Mouse (Mus musculus): Measurements from ENCODE around the gene Wasf1.

Wasf1 gene

DNA sequence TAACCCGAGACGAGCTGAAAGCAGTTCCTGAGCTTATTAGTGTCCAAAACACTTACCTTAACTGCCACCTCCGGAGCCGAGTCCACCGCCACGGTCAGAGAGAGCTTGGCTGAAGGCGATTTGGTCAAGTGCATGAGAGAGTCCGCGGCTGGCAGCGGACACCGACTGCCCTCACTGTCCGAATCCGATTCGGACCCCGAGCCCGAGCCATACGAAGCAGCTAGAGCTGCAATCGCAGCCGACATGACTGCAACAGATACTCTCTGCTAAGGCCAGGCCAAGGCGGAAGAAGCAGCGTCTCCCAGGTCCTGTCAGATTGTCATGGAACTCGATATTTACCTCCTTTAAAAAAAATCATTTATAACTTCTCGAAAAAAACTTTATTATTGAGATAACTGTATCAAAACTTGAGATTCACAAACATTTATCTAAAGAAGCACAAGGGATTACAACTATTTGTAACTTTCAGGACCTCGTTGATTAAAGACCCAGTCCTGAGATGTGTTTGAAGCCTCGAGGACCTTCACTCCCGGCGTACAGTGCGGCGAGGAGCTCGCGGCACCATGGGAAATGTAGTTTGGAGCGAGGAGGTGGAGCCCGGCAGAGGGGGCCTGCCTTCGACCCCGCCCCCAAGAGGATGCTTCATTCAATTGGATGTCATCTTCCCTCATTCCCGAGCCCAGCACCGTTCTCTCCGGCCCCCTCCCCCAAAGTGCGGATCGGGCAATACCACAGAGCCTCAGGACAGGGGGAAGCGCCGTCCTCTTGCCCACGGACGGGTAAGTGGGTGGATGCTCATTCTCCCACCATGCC, at the start of gene Wasf1, which contains the start of gene Cdc40:
Gene Wasf1, plus strand, starts transcription at position 645 of the 813 bp plus-strand sequence.
Gene Cdc40, minus strand, starts transcription at position 481 of the 813 bp plus-strand sequence.
- DNase-seq (ENCODE audit: low spot score): peak; percentile 84

DNA sequence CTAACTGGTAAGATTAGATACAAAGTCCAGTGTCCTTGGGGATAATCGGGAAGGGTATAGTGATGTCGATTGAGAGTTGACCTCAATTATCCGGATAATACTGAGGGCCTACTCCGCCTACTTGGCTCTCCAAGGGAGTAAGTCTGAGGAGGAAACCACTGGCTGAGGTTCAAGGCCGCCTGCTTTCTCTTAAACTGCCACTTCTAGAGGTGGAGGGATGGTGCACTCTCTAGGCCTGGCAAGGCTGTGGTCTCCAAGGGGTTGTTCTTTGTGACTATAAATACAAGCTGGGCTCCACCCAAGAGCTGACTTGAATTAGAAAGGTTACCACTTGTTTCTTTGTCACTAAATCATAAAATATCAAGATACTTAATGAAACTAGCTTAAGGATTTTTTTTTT, 43.2 kb upstream of the Wasf1 start:
- peak; percentile 18 for DNase-seq (ENCODE audit: low spot score)

DNA sequence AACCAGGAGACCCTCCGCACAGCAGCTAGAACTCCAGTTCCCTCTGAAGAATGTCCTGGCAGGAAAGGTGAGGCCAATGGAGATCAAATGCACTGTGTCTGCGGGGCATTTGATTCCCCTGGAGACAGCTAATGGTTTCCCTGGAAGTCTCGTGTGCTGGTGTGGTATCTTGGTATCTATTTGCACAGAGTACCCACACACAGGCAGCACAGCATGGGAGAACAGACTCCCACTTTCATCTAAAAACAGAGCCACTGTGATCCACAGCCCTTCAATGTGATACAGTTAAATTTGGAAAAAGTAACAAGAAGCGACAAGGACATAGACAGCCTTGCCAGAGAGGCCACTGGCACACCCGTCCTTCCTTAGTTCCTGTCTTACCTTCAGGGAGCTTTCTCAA, 39.4 kb upstream of the Wasf1 start:
- DNase-seq (ENCODE audit: low spot score): no peak

DNA sequence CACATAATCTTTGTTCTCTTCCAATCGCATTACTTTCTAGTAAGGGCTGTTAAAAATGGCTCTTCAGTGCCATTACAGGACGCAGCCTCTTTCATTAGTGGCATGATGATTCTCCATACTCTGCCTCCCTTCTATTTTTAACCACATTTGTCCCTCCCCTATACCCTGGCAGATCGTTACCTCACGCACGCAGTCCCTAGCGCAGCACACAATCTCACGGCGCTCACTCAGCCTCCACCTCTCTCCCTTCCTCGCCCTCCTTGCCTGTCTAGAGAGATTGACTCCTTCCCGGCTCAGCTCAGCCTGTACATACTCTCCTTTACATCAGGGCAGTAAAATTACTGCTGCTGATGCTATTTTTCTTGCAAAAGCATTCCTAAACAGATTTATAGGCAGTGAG, 38.7 kb upstream of the Wasf1 start:
- no peak for DNase-seq (ENCODE audit: low spot score)

DNA sequence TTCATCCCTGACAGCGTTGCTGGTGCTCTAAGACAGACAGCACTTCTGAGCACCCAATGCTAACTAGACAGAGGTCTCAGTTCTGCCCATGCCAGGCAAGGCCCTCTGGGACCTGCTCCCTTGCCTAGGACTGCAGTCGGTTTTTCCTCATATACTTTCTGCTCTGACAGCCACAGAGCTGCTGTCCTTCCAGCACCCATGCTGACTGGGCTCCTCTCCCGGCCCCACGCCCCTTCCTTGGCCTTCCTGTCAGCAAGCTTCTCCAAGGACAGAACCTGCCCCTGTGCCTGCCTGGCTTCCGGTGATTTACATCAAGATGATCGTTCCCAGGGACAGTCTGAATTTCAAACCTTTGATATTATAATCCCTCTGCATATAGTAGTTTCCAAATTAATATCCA, 37.6 kb upstream of the Wasf1 start:
- DNase-seq (ENCODE audit: low spot score): no peak

DNA sequence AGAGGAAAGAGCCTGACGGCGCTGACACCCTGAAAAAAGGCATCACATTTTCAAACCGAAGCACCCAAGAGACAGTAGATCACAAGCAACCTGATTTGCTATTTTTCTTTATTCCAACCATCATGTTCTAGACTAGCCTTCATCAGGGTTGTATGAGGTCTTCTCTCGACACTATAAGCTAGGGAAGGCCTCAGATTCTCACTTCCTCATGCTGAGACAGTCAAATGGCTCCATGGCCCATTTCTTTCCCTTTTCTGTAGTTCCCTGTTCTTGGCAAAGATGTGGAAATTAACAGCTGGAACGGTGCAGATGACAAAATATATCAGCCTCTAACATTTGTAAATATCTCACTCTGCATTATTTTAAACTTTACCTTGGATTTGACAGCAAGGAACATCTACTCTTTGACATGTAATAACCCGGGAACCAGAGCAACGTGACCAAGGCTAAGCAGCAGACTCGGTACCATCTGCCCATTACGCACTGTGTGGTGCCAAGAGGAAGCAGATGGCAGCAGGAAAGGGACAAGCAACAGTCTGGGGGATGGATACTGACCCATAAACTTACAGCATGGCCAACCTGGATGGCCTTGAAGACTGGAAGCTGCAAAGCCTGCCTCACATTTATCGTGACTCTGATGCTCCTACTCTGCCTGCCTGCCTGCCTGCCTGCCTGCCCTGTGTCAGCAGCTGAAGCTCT, 36.0 kb upstream of the Wasf1 start:
- DNase-seq (ENCODE audit: low spot score): no peak

DNA sequence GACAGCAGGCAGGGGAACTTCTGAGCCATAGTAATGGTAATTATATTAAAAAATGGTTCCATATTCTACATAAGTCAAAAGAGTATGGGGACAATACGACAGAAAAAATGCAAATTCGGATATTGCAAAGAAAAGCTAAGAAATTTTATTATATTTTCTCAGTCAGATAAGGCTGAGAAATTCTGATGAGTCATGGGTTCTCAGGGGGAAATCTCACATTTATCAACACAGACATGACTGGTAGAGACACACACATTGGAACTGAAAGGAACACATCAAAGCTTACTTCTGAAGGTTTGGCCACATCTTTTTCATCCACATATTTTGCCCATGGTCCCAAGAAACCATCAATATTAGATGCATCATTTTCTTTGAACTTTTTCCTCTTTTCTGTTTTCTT, 32.6 kb upstream of the Wasf1 start:
- DNase-seq (ENCODE audit: low spot score): no peak

DNA sequence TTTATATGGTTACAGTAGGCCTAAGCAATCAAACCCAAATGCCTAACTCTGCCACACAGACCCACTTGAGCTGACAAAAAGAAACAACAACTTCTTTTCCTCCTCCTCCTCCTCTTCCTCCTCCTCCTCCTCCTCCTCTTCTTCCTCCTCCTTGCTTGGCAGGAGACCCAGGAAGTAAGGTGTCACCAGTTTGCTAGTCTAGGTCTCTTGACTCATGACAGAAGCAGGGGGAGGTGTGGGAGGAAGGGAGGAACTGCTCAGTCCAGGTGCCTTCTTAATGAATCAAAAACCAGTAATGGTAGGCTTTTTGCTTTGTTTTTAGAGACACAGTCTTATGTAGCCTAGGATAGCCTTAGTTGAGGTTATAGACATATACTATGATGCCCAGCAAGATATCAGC, 32.1 kb upstream of the Wasf1 start:
- DNase-seq (ENCODE audit: low spot score): no peak

DNA sequence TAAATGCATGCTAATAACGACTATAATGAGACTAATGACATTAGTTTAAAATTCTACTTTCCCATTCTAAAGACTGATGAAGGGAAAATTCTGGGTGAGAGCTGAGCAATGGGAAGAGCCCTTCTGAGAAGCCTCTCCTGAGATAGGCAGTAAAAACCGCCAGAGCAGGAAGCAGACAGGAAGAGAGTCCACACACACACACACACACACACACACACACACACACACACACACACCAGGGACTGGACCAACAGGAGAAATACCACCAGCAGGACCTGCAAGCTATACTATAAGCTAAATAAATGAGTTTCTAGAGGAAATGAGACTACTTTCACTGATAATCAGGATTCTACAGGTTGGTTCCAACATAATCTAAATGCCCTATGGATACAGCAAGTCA, 27.7 kb upstream of the Wasf1 start:
- DNase-seq (ENCODE audit: low spot score): no peak

DNA sequence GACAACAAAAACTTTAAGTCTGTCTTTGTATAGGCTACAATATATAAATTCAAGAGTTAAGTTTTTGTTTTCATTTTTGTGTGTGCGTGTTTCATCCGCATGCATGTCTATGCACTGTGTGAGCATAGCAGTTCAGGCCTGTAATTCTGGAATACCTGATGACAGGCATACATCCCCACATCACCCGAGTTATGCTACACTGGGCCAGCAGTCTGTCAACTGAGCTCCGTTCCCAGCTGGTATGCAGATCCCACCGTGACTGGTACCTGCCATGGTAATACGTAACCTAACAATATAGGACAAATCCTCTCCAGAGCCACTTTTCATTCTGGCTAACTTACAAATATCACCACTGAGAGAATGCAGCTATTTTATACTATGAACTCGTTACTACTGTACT, 26.6 kb upstream of the Wasf1 start:
- no peak for DNase-seq (ENCODE audit: low spot score)

DNA sequence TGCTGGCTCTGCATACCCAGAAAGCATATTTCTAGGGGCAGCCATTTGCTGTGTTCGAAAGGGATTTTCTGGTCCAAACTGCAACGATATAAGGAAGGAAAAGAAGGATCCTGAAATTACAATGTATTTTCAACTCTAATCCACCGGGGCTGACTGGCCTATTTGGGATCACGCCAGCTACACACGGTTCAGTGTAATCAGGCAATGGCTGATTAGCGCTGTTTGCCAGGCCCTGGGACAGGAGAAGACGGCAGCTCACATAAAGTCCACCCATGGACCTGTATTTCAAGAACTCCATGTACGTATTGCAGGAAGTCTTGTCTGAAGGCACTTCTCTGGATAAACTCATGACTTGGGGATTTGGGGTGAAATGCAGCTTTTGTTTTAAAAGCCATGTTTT, 25.7 kb upstream of the Wasf1 start:
- no peak for DNase-seq (ENCODE audit: low spot score)

DNA sequence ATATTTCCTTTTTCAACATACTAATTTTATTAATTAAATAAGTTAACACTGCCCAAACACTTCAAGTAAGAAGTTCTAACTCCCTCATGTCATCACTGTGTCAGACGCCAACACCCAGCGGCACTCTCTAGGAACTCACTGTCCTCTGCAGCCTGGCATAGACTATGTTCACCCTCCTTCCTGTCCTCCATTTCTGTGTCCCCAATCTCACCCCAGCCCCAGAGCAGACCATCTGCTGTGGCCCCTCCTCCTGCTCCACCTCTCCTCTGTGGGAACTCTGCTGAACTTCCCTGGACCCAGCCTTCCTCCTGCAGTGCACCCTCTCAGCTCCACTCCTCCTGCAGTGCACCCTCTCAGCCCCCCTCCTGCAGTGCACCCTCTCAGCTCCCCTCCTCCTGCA, 15.2 kb upstream of the Wasf1 start:
- DNase-seq (ENCODE audit: low spot score): no peak

DNA sequence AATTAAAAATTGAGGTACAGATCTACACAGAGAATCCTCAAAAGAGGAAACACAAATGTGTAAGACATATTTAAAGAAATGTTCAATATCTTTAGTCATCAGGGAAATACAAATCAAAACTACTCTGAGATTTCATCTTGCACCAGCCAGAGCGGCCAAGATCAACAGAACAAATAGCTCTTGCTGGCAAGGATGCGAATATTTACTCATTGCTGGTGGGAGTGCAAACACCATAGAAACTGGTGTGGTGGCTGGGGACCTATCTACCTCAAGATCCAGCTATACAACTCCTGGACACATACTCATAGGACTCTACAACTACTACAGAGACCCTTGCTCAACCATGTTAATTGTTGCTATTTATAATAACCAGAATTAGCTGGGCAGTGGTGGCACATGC, 12.0 kb upstream of the Wasf1 start:
- DNase-seq (ENCODE audit: low spot score): no peak

DNA sequence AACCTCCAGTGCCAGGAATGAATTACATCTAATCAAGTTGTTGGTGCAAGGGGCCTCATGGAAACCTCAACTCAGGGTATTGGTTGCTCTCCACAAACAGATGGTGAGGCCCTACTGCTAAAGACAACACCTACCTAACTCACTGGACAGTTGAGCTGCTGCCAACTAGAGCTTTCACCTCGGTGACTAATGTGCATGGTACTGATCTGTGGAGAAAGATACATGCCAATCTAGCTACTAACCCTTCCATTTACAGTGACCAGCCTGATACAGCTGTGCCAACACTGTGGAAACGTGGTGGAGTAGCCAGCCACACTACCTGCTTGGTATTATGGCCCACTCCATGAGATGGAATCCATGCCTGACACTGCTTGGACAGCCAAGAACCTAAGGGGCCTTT, 11.2 kb upstream of the Wasf1 start:
- no peak for DNase-seq (ENCODE audit: low spot score)

DNA sequence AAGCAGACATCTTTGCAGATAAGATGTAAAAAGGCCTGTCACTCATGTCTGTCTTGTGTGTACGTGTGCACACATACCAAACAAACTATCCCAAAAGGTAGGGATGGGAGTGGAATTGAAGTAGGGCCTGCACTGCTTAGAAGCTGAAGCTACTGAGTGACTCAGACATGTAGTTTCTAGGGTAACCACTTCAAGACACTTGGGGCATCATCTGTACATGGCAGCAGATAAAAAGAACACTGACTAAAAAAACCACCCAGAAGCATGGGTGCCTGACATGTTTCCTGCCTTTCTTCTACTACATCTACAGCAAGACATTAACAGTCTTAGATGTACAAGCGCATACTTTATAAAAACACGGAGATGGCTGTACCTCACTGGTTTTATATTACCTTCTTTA, 5.0 kb upstream of the Wasf1 start:
- no peak for DNase-seq (ENCODE audit: low spot score)

DNA sequence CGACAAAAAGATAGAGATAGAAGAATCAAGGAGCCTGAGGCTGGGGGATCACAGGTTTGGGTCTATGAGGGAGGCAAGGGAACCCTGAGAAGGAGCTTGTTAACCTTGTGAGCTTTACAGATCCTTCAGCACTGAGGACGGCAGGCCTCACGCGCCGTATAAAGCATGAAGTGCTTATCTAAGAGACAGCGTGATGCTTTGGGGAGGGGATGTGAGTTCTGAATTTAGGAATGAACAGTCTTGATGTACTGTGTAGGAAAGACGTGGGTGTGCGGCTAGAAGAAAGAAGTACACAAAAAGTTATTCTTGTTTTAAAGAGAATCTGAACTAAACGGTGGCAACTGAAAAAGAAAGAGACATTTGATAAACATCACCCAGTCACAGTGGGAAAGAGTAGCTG, 3.3 kb upstream of the Wasf1 start:
- no peak for DNase-seq (ENCODE audit: low spot score)

DNA sequence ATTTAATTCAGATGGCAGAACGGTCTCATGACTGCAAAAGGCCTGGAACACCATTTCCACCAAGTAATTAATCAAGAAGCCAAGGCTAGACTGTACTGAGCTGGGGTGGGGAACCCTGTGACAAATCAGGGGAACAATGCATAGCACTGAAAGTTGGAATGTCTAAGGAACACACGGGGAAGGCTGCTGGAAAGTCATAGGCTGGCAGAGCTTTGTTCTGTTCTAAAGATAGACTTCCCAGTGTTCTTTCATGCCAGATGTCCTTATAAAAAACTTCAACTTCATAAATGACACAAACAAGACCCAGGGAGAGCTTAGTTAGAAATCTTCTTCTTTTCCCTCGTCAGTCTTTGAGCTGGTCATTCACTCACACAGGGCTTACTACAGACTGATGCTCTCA, 2.0 kb upstream of the Wasf1 start:
- DNase-seq (ENCODE audit: low spot score): no peak

DNA sequence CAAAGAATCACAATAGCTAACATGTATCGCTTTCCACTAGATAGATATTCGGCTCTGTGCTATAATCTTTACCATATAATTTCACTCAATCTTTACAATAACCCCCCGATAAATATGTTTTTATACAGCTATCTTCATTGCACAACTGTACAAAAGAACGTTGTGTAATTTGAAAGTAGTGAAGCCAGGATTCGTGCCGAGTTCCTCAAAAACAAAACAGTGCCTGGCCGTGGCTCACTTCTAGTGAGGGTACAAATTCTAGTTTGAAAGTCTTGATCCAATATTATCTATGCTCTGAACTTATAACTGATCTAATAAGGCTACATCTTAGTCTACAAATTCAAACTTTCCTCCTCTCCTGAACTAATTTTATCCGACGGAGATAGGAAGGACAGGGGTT, 942 bp upstream of the Wasf1 start:
- DNase-seq (ENCODE audit: low spot score): no peak

DNA sequence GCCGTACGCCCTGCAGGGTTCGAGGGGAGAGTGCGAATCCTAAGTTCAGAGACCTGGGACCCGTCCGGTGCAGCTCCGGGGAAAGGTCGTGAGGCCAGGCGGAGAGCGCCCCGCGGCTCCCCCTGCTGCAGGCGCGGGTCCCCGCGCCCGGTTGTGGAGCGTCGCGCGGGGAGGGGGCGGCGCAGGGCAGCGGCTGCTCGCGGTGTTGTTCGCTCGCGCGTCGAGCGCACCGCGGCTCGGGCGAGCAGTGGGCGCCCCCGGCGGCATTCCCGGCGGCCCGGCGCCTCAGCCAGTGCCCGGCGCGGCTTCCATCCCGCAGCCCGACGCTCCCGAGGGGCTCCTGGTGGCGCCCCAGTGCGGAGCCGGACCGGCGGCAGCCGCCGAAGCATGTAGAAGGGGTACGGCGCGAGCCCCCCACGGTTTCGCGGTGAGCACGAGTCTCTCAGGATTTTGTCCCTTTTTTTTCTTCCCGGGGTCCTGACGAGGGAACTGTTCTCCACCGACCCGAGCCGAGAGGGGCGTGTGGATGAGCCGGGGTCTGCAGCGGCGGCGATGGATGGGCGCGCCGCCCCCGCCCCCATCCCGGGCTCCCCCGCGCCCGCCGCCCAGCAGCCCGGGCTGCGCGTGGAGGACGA, 486 bp downstream of the Wasf1 start:
- no peak for DNase-seq (ENCODE audit: low spot score)

DNA sequence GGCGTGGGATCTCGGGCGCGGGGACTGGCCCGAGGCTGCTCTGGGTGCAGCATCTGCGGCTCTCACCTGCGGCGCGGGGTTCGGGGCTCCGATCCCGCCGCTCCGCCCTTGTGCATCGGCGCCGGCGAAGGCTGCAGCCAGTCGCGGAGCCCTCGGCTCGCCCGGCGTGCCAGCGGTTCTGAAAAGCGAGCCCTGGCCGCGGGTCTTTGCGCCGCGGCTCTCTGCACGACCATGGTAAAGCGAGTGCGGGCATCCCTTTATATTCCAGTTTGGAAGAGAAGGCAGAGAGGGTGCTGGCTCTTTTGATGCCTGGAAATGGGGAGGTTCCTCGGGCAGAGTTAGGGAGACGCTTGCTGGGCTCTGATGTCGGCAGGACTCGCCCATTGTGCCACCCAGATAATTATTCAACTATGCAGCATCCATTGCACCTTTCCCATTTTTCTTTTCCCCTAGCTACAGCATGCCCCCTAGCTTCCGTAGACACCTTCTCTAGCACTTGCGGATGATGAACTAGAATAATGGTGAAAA, 1.1 kb downstream of the Wasf1 start:
- DNase-seq (ENCODE audit: low spot score): peak; percentile 16

DNA sequence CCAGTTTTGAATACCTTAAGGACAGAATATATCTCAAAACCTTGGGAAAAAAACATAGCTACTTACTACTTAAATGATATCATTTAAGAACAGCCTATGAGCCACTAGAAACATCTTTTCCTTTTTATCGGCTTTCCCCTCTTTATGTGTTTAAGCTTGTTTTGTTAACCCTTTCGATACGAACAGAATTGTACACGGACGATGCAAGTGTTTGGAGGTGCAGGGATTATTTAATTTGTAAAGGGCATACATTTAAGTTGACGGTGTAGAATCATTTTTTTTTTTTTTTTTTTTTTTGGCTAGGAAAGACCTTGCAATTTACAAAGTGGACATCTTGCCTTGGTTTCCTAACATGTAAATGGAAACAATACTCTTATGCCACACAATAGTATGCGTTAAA, 2.2 kb downstream of the Wasf1 start:
- no peak for DNase-seq (ENCODE audit: low spot score)

DNA sequence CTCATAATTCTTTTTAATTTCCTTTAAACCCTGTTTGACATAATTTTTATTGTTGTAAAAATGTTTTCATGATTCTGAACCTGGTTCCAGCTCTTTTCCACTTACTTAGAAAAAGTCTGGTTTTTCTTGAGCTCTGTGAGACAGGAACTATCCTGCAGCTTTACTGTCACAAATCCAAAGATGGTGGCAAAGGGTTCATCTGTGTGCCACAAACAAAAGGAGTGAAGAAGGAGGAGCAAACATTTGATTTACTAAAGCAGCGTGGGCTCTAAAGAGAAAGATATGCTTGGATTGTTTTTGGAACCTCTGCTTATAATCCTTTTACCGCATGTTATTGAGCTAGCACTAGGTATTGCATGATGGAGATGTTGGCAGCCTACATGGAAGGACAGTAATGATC, 4.0 kb downstream of the Wasf1 start:
- DNase-seq (ENCODE audit: low spot score): no peak

DNA sequence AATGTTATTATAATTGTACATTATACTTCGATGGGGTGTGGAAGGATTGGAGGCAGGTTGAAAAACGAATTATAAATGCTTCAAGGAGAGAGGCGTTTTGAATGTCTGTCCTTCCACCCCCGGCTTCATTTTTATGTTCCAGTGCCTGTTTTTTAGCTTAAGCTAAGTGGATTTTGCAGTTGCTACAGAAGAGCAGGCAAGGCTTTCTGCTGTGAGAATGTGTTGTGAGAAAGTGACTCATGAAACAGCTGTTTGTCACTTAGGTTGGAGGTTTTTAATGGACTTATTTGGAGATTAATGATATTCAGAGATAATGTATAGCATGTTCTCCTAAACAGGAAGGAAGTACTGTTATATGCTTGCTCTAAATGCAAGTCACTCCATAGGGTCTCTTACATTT, 5.9 kb downstream of the Wasf1 start:
- DNase-seq (ENCODE audit: low spot score): no peak

All from ovary, postnatal 10 days (tissue).